Mouse (Mus musculus) kidney, embryonic 14.5 days (tissue): ENCODE results near the gene Tifab. TPM values are rescaled to one million over a fixed set of nuclear protein-coding genes. Genes with fewer than 3 reads are reported as not detected.

Source experiments
- ATAC-seq: fragments of 200-750 bp; cut with Nextera tagmentation; 2 replicates; pipeline ENCODE4 v1.8.0; 2017; ENCODE audit warnings: moderate number of reproducible peaks, mild to moderate bottlenecking, moderate TSS enrichment, moderate library complexity; ENCODE audit not compliant: low FRiP score, low TSS enrichment
- H3K27ac ChIP-seq: fragments of 300-500 bp; sonication (generic); 2 replicates; pipeline ENCODE4 v1.5.1; 2014; ENCODE audit warnings: low read depth, mild to moderate bottlenecking, low read length, moderate library complexity, mixed read lengths
- H3K27me3 ChIP-seq: fragments of 300-500 bp; sonication (generic); 2 replicates; pipeline ENCODE4 v1.6.1; 2014; ENCODE audit warnings: mild to moderate bottlenecking, low read length; ENCODE audit not compliant: control insufficient read depth, insufficient read depth
- H3K36me3 ChIP-seq: fragments of 300-500 bp; sonication (generic); 2 replicates; pipeline ENCODE4 v1.6.1; 2014; ENCODE audit warnings: low read length, mixed read lengths; ENCODE audit not compliant: control insufficient read depth, insufficient read depth
- H3K4me1 ChIP-seq: fragments of 300-500 bp; sonication (generic); 2 replicates; pipeline ENCODE4 v1.6.1; 2014; ENCODE audit warnings: low read length, mixed read lengths; ENCODE audit not compliant: control insufficient read depth, insufficient read depth
- H3K4me2 ChIP-seq: fragments of 300-500 bp; sonication (generic); replicated peaks from 2 replicates; pipeline ENCODE4 v1.6.1; 2014; ENCODE audit warnings: low read depth, mild to moderate bottlenecking, low read length
- H3K4me3 ChIP-seq: fragments of 300-500 bp; sonication (generic); 2 replicates; pipeline ENCODE4 v1.5.1; 2014; ENCODE audit warnings: mild to moderate bottlenecking, low read length
- H3K9ac ChIP-seq: fragments of 300-500 bp; sonication (generic); 2 replicates; pipeline ENCODE4 v1.6.1; 2014; ENCODE audit warnings: low read depth, mild to moderate bottlenecking, low read length, moderate library complexity
- H3K9me3 ChIP-seq: fragments of 300-500 bp; sonication (generic); 2 replicates; pipeline ENCODE4 v1.6.1; 2016; ENCODE audit warnings: low read length; ENCODE audit not compliant: control insufficient read depth
- WGBS: fragments of 180-500 bp; shearing (Covaris S2); extraction: QIAGEN DNeasy Blood & Tissue Kit; methylation state at CpG from one replicate; pipeline ENCODE4 v1.1.7; 2014; 5-methylcytosine and 5-hydroxymethylcytosine counted together
- polyA plus RNA-seq: library from polyadenylated mRNA; unstranded; fragments of >200 nt; fragmentation: Nextera tagmentation; extraction: Ambion mirVana; gene quantifications from 2 replicates; pipeline ENCODE4 v1.2.1, GENCODE M21; 2014

Gene Tifab
- polyA plus RNA-seq, 1 experiment from 2014 or later = 0.66 TPM

DNA sequence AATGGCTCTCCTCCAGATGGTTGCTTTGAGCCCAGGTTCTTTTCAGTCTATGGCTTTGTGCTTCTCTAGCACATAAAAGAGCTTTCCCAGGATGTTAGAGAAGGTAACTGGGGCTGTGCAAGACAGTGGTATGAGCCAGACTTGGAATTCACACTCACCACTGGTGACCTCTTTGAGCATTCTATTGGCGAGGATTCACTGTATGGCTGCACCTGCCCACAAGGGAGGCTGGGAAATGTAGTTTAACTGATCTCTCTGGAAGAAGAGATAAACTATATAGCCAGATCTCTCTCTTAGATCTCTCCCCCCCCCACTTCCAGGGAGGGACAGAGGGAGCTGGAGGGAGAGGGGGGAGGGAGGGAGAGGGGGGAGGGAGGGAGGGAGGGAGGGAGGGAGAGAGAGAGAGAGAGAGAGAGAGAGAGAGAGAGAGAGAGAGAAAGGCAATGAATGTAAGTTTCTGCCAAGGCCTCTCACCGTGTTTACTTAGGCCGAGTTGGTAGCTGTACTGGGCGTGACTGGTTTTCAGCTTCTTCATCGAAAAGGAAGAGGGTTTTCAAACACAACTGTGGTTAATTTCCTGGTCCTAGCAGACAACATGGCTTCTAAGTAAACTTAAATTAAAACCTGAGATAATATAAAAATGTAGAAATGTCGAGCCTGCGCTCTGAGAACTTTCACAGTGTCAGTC lies 25.8 kb downstream of the Tifab start:
- WGBS = 68% methylated on average over 7 of the region's 7 CpGs
- H3K4me3 ChIP-seq = no peak overlapping the region
- no peak overlapping the region for H3K27ac ChIP-seq
- no peaks in the 10 kb centered on the region for H3K9me3 ChIP-seq
- H3K4me1 ChIP-seq = 0 out of 2 replicates have a peak, but pooled peaks cover 6% of the 10 kb centered on the region
- no peak for ATAC-seq
- H3K36me3 ChIP-seq = no peaks in the 10 kb centered on the region
- no peak overlapping the region for H3K9ac ChIP-seq
- H3K4me2 ChIP-seq = no peak overlapping the region
- no peaks in the 10 kb centered on the region; the same call in 1 of the 2 replicates for H3K27me3 ChIP-seq

DNA sequence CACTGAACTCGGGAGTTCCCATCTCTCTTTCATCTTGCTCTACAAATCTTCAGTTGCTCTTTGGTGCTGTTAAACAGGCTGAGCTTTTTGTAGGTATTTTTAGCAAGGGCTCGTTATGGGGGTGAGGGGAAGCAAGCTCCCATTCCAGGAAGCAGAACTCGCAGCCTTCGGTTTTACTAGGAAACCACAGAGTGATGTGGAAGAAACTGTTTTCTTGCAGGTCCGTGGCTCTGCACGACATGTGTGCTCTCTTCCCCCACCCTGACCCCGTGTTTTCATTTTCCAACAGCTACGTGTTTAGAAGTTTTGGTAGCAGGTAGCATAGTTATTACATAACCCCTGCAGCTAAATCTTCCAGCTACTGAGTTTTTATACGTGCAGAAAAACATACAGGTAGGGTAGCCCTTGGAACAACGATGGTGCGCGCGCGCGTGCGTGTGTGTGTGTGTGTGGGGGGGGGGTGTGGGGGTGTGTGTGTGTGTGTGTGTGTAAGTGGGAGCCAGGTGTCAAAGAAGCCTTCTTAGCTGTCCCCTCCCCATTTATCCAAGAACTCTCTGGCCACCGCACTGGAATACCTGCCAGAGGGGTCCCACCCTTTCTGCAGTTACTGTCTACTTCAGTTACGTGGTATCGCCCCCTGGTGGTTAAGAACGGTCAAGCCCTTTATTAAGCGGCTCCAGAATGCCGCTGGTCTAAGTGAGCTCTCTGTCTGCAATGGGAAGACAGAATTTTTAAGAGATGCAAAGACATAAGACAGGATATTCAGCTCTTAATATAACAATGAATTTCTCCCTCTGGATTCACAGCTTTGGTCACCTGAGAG lies 27.1 kb downstream of the Tifab start:
- no peak overlapping the region for H3K9ac ChIP-seq

DNA sequence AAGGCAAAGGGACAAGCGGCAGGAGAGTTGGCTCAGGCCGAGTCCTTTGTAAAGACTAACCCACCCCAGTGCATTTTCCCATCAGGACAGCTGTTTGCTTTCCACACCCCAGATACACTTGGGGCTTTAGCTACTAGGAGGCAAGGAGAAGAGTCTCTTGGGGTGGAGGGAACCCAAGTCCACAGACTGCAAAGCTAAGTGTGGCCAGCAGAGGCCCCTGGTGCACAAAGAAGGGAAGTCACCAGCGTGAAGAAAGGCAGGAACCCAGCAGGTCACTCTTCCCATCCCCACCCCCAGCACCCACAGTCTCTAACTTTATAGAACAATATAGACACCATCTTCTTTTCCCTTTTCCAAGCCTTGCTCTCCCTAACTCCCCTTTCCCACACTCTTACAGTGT lies 33.2 kb downstream of the Tifab start:
- no peaks in the 10 kb centered on the region for H3K9me3 ChIP-seq
- H3K27ac ChIP-seq = no peak overlapping the region
- H3K4me1 ChIP-seq = peaks cover 10% of the 10 kb centered on the region
- no peak overlapping the region for H3K4me3 ChIP-seq
- H3K9ac ChIP-seq = no peak overlapping the region
- no peak overlapping the region for H3K4me2 ChIP-seq
- H3K36me3 ChIP-seq = no peaks in the 10 kb centered on the region
- ATAC-seq = no peak
- 40% methylated on average over 3 of the region's 3 CpGs for WGBS
- no peaks in the 10 kb centered on the region; the same call in 1 of the 2 replicates for H3K27me3 ChIP-seq

More for the DNA sequence above, 27.1 kb downstream of the Tifab start:
- 42% methylated on average over 22 of the region's 22 CpGs for WGBS
- H3K4me3 ChIP-seq = no peak overlapping the region
- ATAC-seq = peak; percentile 39; the same call in 1 of the 2 replicates
- no peaks in the 10 kb centered on the region for H3K36me3 ChIP-seq
- no peak overlapping the region for H3K27ac ChIP-seq
- H3K4me2 ChIP-seq = no peak overlapping the region
- H3K27me3 ChIP-seq = no peaks in the 10 kb centered on the region; the same call in 1 of the 2 replicates
- 0 out of 2 replicates have a peak, but pooled peaks cover 6% of the 10 kb centered on the region for H3K4me1 ChIP-seq
- no peaks in the 10 kb centered on the region for H3K9me3 ChIP-seq

DNA sequence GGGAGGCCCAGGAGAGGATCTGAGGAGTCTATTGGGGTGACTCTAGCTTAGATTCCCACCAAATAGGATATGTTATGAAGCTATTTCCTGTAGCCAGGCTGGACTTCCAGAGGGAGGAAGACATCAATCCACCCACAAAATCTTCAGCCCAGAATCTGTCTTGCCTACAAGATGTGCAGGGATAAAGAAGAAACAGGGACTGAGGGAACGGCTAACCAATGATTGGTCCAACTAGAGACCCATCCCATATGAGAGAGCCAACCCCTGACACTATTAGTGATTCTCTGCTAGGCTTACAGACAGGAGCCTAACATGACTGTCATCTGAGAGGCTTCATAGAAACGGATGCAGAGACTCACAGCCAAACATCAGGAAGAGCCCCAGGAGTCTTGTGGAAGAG lies 34.7 kb downstream of the Tifab start:
- H3K4me1 ChIP-seq = peaks cover 10% of the 10 kb centered on the region
- 66% methylated on average over 2 of the region's 2 CpGs for WGBS
- ATAC-seq = no peak
- no peaks in the 10 kb centered on the region for H3K9me3 ChIP-seq
- H3K4me2 ChIP-seq = no peak overlapping the region
- no peak overlapping the region for H3K9ac ChIP-seq
- no peak overlapping the region for H3K4me3 ChIP-seq
- no peaks in the 10 kb centered on the region for H3K27me3 ChIP-seq
- H3K36me3 ChIP-seq = no peaks in the 10 kb centered on the region
- no peak overlapping the region for H3K27ac ChIP-seq

DNA sequence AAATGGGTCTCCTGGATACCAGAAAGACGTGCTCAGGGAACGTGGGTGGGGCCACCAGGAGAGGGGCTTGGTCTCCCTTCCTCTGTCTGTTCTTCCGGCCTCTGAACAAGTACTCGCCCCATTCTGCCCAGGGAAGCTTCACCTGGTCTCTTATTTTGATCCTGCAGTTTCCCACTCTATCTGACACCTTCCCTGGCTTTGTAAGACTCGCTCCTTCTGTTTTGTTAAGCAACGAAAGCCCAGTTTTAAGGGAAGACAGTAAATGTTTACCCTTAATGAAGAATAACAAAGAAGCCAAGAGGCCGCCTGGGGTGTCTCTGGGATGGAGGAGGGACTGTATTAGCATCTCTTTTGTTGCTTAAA lies 35.6 kb downstream of the Tifab start:
- Histone ChIP-seq H3K4me2 (no peak overlapping the region), H3K9me3 (no peaks in the 10 kb centered on the region), H3K27me3 (no peaks in the 10 kb centered on the region), H3K36me3 (no peaks in the 10 kb centered on the region), H3K9ac (no peak overlapping the region), H3K4me3 (no peak overlapping the region), H3K4me1 (peaks cover 10% of the 10 kb centered on the region), H3K27ac (no peak overlapping the region)
- WGBS = 16% methylated on average over 7 of the region's 7 CpGs
- ATAC-seq = no peak

DNA sequence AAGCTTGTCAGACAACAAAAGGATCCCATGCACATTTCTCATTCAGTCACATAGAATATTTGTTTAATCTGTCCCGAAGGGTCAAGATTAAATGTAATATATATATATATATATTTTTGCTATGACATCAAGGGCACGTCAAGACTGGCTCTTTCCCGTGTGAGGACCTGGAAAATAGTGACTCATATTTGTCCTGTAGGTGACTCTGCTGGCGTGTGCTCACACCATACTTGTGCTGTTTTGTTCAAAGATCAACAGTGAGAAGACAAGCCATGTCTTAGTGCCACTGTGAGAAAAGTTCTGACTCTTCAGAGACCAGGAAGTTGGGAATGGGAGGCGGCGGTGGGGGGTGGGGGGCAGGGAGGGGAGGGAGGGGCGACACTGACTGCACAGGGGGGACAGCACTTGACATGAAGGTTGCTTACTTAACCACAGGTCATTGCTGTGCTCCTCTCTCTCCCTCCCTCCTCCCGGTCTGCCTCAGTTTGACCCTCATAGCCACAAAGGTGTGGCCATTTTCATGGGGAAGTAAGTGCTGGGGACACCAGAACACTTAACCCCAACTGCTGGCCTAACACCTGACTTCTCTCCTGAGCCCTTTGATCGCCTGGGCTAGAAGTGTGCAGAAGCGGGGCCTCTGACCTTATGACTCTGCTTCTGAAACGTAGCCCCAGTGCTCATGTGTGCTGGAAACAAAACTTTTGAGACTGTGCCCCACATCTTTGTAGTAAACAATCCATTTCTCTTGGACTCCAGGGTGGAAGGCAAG lies 36.1 kb downstream of the Tifab start:
- Histone ChIP-seq H3K27me3 (no peaks in the 10 kb centered on the region), H3K4me2 (no peak overlapping the region), H3K4me1 (peaks cover 10% of the 10 kb centered on the region), H3K36me3 (no peaks in the 10 kb centered on the region), H3K4me3 (no peak overlapping the region), H3K27ac (no peak overlapping the region), H3K9ac (no peak overlapping the region), H3K9me3 (no peaks in the 10 kb centered on the region)
- no peak for ATAC-seq
- WGBS = 26% methylated on average over 11 of the region's 11 CpGs

DNA sequence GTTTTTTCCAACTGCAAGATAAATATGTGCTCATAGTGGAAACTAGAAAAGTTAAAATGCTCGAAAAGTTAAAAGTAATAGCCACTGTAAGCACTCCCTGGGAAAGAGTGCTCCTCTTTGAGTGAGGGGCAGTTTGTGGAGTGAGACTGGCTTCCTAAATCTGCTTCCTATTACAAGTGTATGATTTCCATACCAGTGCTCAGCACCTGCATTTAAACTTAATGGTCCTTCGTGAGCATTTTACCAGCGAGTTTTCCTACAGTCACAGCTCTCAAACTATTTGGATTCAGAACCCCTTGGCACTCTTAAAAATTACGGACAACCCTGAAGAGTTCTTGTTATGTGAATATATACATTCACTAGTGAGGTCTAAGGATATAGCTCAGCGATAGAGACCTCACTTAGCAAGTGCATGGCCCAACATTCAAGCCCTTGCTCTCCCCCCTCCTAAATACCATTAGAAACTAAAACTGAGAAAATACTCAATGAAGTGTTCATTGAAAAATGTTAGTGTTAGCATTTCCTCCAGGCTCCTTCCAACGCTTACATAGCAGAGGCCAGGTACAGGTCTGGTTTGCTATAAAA lies 39.4 kb downstream of the Tifab start:
- no peaks in the 10 kb centered on the region for H3K27me3 ChIP-seq
- no peaks in the 10 kb centered on the region for H3K36me3 ChIP-seq
- no peak overlapping the region for H3K27ac ChIP-seq
- no peak for ATAC-seq
- no peak overlapping the region for H3K4me3 ChIP-seq
- no peak overlapping the region for H3K4me2 ChIP-seq
- no peak overlapping the region for H3K9ac ChIP-seq
- H3K4me1 ChIP-seq = peaks cover 16% of the 10 kb centered on the region
- H3K9me3 ChIP-seq = no peaks in the 10 kb centered on the region
- 67% methylated on average over 6 of the region's 6 CpGs for WGBS

DNA sequence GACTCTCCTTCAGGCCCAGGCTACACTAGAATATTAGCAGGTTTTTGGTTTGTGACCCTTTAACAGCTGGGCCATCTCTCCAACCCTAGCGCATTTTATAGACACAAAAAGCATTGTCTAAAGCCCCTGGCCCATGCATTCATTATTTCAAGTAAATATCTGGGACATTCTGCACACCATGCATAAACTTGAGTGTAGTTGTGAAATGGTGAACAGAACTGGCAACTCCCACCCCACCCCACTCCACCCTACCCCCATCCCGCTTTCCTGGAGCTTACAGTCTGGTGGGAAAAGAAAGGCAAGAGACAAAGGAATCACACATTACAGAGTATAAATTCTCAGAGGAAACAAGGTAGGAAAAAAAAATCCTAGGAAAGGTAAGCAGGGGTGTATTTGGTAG lies 42.5 kb downstream of the Tifab start, which contains the start of gene H2afy:
Gene H2afy (minus strand): TSS at position 162 of the 400 bp plus-strand sequence.
- no peaks in the 10 kb centered on the region for H3K36me3 ChIP-seq
- H3K4me3 ChIP-seq = peak within 1 kb of the TSS; percentile 91
- peaks cover 26% of the 10 kb centered on the region for H3K4me1 ChIP-seq
- peak within 1 kb of the TSS; percentile 68 for H3K4me2 ChIP-seq
- H3K27me3 ChIP-seq = no peaks in the 10 kb centered on the region
- H3K9ac ChIP-seq = peak within 1 kb of the TSS; percentile 94
- 79% methylated on average over 2 of the region's 2 CpGs for WGBS
- no peaks in the 10 kb centered on the region for H3K9me3 ChIP-seq
- ATAC-seq = no peak
- peak within 1 kb of the TSS; percentile 89 for H3K27ac ChIP-seq
